Mouse (Mus musculus): ENCODE measurements at regions not wholly inside any gene's neighbourhood (a gene's known extent, or its start where the extent isn't known, plus 50 kb on each side); places are given as distances from the start of the nearest gene placed in this dataset.

GRCm38 (mm10) chr11:113188263-113188920 lies 406.4 kb downstream of the Sox9 start:
- DNase-seq = peak; percentile 39

- DNase-seq = no peak
These were observed 408.0 kb downstream of the Sox9 start for GRCm38 (mm10) chr11:113190006-113190405.

GRCm38 (mm10) chr11:113190520-113190919 lies 408.5 kb downstream of the Sox9 start:
- DNase-seq = no peak

GRCm38 (mm10) chr11:113191006-113191405 lies 409.0 kb downstream of the Sox9 start:
- DNase-seq = no peak

GRCm38 (mm10) chr11:113192086-113192856 lies 410.2 kb downstream of the Sox9 start:
- DNase-seq = peak; percentile 78

GRCm38 (mm10) chr11:113194144-113194827 lies 412.3 kb downstream of the Sox9 start:
- DNase-seq = no peak
